Mouse (Mus musculus) adrenal gland, postnatal 14 days (tissue): ENCODE measurements around the gene Shprh. TPM values are rescaled to one million over a fixed set of nuclear protein-coding genes. Genes with fewer than 3 reads are reported as not detected.
"Not testable (repeated sequence)": the region's sequence is repeated elsewhere in the genome, so short reads cannot be mapped to it uniquely, and the experiment has no call there.

ENCODE experiments used
- DNase-seq: peaks from one replicate; pipeline ENCODE4 v3.0.0; 2021; ENCODE audit warnings: mixed read lengths
- long read RNA-seq, 2 experiments: library from polyadenylated mRNA; stranded (forward); transcript quantifications; one replicate each; pipeline ENCODE4 v2.0.0; 2021
- total RNA-seq: library from RNA; stranded (reverse); gene quantifications from 2 replicates; pipeline ENCODE4 v1.2.3, GENCODE M21; 2021

Gene Shprh
- 22.3 and 26.9 TPM in 2 replicates for total RNA-seq
- long read RNA-seq, experiment 1, full-length matches to known transcripts, result 3 of 3 reads
- long read RNA-seq, experiment 1, partial matches to known transcripts, result 0 of 3 reads
- long read RNA-seq, experiment 1, other reads (novel, unspliced or antisense), result 0 of 3 reads
- long read RNA-seq, experiment 2, full-length matches to known transcripts, result 4 of 6 reads
- long read RNA-seq, experiment 2, partial matches to known transcripts, result 0 of 6 reads
- long read RNA-seq, experiment 2, other reads (novel, unspliced or antisense), result 2 of 6 reads

GRCm38 (mm10) chr10:11148884-11149741, at the start of gene Shprh:
TSS of gene Shprh (plus strand) at chr10:11149427.
- peak; percentile 99 for DNase-seq

GRCm38 (mm10) chr10:11121781-11122180, 27.4 kb upstream of the Shprh start:
- DNase-seq, result no peak

- no peak for DNase-seq
Measured at GRCm38 (mm10) chr10:11145580-11145979, 3.6 kb upstream of the Shprh start.

GRCm38 (mm10) chr10:11148446-11148845, 781 bp upstream of the Shprh start:
- no peak for DNase-seq

- DNase-seq, result no peak
Measured at GRCm38 (mm10) chr10:11149742-11150125, 507 bp downstream of the Shprh start.

- no peak for DNase-seq
Measured at GRCm38 (mm10) chr10:11151644-11152043, 2.4 kb downstream of the Shprh start.

GRCm38 (mm10) chr10:11157039-11157438, 7.8 kb downstream of the Shprh start:
- no peak for DNase-seq

- DNase-seq, result no peak
Measured at GRCm38 (mm10) chr10:11164537-11164936, 15.3 kb downstream of the Shprh start.

GRCm38 (mm10) chr10:11170252-11170651, 21.0 kb downstream of the Shprh start:
- DNase-seq, result no peak

GRCm38 (mm10) chr10:11171615-11172014, 22.4 kb downstream of the Shprh start:
- no peak for DNase-seq

GRCm38 (mm10) chr10:11172519-11172918, 23.3 kb downstream of the Shprh start:
- no peak for DNase-seq

GRCm38 (mm10) chr10:11175801-11176482, 26.7 kb downstream of the Shprh start:
- DNase-seq, result no peak

- DNase-seq, result no peak
Measured at GRCm38 (mm10) chr10:11180077-11180476, 30.9 kb downstream of the Shprh start.

GRCm38 (mm10) chr10:11197341-11197740, 48.1 kb downstream of the Shprh start:
- no peak for DNase-seq

GRCm38 (mm10) chr10:11198346-11198745, 49.1 kb downstream of the Shprh start:
- peak; percentile 61 for DNase-seq

- DNase-seq, result no peak
Measured at GRCm38 (mm10) chr10:11199980-11200379, 50.8 kb downstream of the Shprh start.

- DNase-seq, result not testable (repeated sequence)
Measured at GRCm38 (mm10) chr10:11205883-11206282, 56.7 kb downstream of the Shprh start.

GRCm38 (mm10) chr10:11208670-11209069, 59.4 kb downstream of the Shprh start:
- no peak for DNase-seq

- no peak for DNase-seq
Measured at GRCm38 (mm10) chr10:11212003-11212402, 62.8 kb downstream of the Shprh start.

- DNase-seq, result no peak
Measured at GRCm38 (mm10) chr10:11226442-11226841, 77.2 kb downstream of the Shprh start.

- DNase-seq, result no peak
Measured at GRCm38 (mm10) chr10:11229545-11230178, 80.4 kb downstream of the Shprh start.

GRCm38 (mm10) chr10:11233208-11233607, 84.0 kb downstream of the Shprh start:
- no peak for DNase-seq
